Mouse (Mus musculus) intestine, embryonic 14.5 days (tissue): ENCODE results near the gene 5330417H12Rik. TPM values are rescaled to one million over a fixed set of nuclear protein-coding genes. Genes with fewer than 3 reads are reported as not detected.

Experiments used
- ATAC-seq: fragments of 200-750 bp; cut with Nextera tagmentation; replicated peaks from 2 replicates; pipeline ENCODE4 v1.8.0; 2017; ENCODE audit warnings: low read depth, moderate number of reproducible peaks, moderate TSS enrichment, moderate library complexity; ENCODE audit not compliant: low FRiP score, low TSS enrichment
- DNase-seq: peaks from one replicate; pipeline ENCODE4 v3.0.0-alpha.2; 2018; ENCODE audit warnings: low spot score
- H3K27ac ChIP-seq: fragments of 300-500 bp; sonication (generic); 2 replicates; pipeline ENCODE4 v1.5.1; 2014; ENCODE audit warnings: low read depth, mild to moderate bottlenecking, control low read depth
- H3K27me3 ChIP-seq: fragments of 300-500 bp; sonication (generic); replicated peaks from 2 replicates; pipeline ENCODE4 v1.6.1; 2014; ENCODE audit warnings: low read length, control low read depth; ENCODE audit not compliant: control insufficient read depth, insufficient read depth
- H3K36me3 ChIP-seq: fragments of 300-500 bp; sonication (generic); 2 replicates; pipeline ENCODE4 v1.6.1; 2014; ENCODE audit warnings: low read length, control low read depth; ENCODE audit not compliant: control insufficient read depth, insufficient read depth
- H3K4me1 ChIP-seq: fragments of 300-500 bp; sonication (generic); replicated peaks from 2 replicates; pipeline ENCODE4 v1.6.1; 2014; ENCODE audit warnings: low read length, control low read depth, mixed read lengths; ENCODE audit not compliant: control insufficient read depth, insufficient read depth
- H3K4me2 ChIP-seq: fragments of 300-500 bp; sonication (generic); 2 replicates; pipeline ENCODE4 v1.6.1; 2014; ENCODE audit warnings: low read length
- H3K4me3 ChIP-seq: fragments of 300-500 bp; sonication (generic); 2 replicates; pipeline ENCODE4 v1.5.1; 2014; ENCODE audit warnings: low read depth, low read length, control low read depth, mixed read lengths
- H3K9ac ChIP-seq: fragments of 300-500 bp; sonication (generic); 2 replicates; pipeline ENCODE4 v1.6.1; 2014; ENCODE audit warnings: mild to moderate bottlenecking, low read length
- H3K9me3 ChIP-seq: fragments of 300-500 bp; sonication (generic); 2 replicates; pipeline ENCODE4 v1.6.1; 2016; ENCODE audit warnings: low read length, control low read depth; ENCODE audit not compliant: control insufficient read depth
- whole genome bisulfite sequencing: fragments of 180-500 bp; shearing (Covaris S2); extraction: QIAGEN DNeasy Blood & Tissue Kit; methylation state at CpG from one replicate; pipeline ENCODE4 v1.1.7; 2014; 5-methylcytosine and 5-hydroxymethylcytosine counted together
- polyA plus RNA-seq: library from polyadenylated mRNA; unstranded; fragments of >200 nt; fragmentation: Nextera tagmentation; extraction: Ambion mirVana; gene quantifications from 2 replicates; pipeline ENCODE4 v1.2.1, GENCODE M21; 2014

5330417H12Rik gene
- polyA plus RNA-seq, 1 experiment from 2014 or later = not detected

DNA sequence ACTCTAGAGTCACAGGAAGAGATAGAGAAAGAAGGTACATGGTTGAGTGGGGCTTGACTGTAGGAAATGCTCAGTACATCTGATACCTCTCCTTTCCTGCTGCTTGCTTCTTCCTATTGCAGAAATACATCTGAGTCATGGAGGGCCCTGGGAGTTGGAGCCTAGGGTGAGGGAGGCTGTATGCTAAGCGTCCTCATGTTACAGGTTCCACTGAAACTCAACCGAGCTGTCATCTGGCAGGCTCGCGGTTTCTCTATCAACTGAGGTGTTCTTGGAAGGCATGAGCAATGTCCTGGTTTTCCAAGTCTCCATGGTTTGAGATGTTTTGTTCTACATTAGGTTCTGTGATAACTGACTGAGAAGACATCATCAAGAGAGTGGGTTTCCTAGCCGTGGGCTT lies 13.1 kb upstream of the 5330417H12Rik start:
- Histone ChIP-seq H3K27me3 (no peaks in the 10 kb centered on the region), H3K4me3 (no peak overlapping the region), H3K9ac (no peak overlapping the region), H3K27ac (no peak overlapping the region), H3K4me1 (no peaks in the 10 kb centered on the region), H3K36me3 (no peaks in the 10 kb centered on the region), H3K9me3 (no peaks in the 10 kb centered on the region), H3K4me2 (no peak overlapping the region)
- 87% methylated on average over 5 of the region's 5 CpGs for WGBS
- ATAC-seq = no peak
- no peak for DNase-seq

DNA sequence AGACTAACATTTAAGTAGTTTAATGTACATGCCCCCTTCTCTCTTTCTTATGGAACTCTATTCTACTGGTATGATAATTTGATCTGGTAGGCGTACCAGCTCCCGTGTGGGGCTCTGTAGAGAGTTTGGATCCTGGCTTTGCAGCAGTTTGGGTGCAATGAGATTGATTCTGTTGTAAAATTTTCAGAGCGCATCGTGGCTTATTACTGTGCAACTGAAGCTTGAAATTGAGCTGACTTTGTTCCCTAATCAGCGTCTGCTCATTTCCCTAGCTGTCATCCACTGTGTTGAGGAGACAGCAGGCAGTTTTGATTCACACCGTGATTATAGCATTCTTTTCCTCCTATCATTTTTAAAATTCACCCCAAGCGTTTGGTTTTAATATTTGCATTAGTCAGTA lies 12.4 kb upstream of the 5330417H12Rik start:
- ATAC-seq (no peak), DNase-seq (no peak)
- no peaks in the 10 kb centered on the region for H3K9me3 ChIP-seq
- no peak overlapping the region for H3K27ac ChIP-seq
- no peaks in the 10 kb centered on the region for H3K36me3 ChIP-seq
- WGBS = 89% methylated on average over 7 of the region's 7 CpGs
- H3K9ac ChIP-seq = no peak overlapping the region
- no peaks in the 10 kb centered on the region for H3K27me3 ChIP-seq
- H3K4me2 ChIP-seq = no peak overlapping the region
- no peaks in the 10 kb centered on the region for H3K4me1 ChIP-seq
- H3K4me3 ChIP-seq = no peak overlapping the region

DNA sequence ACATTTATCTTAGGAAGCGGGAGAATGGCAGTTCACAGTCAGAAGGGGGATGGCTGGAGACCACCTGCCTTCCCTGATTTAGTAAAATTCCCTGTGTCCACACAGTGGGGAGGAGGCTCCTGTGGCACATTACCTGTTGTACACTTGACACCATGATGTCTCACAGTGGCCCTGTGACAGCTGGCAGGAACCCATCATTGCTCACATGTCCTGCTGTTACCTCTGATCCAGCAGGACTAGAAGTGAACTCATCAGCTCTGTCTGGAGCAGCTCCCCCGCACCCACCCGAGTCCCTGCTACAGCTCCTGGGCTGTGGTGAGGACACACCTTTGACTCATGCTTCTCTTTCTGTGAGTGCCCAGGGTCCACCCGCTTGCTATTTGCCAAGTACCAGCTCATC lies 8.2 kb upstream of the 5330417H12Rik start:
- Histone ChIP-seq H3K36me3 (no peaks in the 10 kb centered on the region), H3K4me3 (no peak overlapping the region), H3K9ac (no peak overlapping the region), H3K4me2 (no peak overlapping the region), H3K27ac (no peak overlapping the region), H3K4me1 (no peaks in the 10 kb centered on the region), H3K27me3 (no peaks in the 10 kb centered on the region), H3K9me3 (no peaks in the 10 kb centered on the region)
- DNase-seq (no peak), ATAC-seq (no peak)
- 89% methylated on average over 4 of the region's 4 CpGs for WGBS

DNA sequence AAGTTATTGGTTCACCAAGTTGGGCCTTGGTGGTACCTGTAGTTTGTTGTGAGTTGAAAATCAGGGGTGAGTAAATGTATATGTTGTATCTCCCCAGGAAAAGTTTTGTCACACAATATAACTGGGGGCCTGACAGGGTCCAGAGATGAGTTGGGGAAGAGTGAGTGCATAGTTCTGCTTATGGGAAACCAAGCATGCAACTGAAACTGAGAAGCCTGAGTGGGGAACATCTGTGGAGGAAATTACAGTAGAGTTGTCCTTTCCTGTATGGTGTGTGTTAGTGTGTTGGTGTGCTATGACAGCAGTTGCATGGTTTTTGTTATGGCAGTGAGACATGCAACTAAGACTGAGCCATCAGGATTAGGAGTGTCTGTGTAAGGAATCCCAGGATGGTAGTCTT lies 3.4 kb upstream of the 5330417H12Rik start:
- Histone ChIP-seq H3K4me3 (no peak overlapping the region), H3K9me3 (no peaks in the 10 kb centered on the region), H3K9ac (no peak overlapping the region), H3K36me3 (no peaks in the 10 kb centered on the region), H3K27me3 (no peaks in the 10 kb centered on the region), H3K4me1 (no peaks in the 10 kb centered on the region), H3K27ac (no peak overlapping the region), H3K4me2 (no peak overlapping the region)
- no peak for DNase-seq
- ATAC-seq = no peak

DNA sequence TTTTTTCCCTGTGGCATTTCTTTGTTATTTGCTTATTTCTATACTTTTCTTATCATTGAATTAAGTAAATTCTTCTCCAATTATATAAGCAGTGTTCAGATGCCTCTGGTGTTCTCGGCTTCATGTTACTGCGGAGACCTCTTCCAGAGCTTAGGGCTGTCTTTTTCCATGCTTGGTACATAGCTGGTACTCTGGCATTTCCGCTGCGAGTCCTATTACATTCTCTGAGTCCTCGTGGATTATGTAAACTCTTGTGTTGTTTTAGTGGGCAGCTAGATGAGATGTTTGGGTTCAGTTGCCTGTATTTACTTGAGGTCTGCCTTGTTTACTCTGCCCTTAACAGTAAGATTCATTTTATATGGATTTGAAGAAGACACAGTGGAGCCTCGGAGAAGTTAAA lies 820 bp upstream of the 5330417H12Rik start:
- 38% methylated on average over 6 of the region's 6 CpGs for WGBS

DNA sequence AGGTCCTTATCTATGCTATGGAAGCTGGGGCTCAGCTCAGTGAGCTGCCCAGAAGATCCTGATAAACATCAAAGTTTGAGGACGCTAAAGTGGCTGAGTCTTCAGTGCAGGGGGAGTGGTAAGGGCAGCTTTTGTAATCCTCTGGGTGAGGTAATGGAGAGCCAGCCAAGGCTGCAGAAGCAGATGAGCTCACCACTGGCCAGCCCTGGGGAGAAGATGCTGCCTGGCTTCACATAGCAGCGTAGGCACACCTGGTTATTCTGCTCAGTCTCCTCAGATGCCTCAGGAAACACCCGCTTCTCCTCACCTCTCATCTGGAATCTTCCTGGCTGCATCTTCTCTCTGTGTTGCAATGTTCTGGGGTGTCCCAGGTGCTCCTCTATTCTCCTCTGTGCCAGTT lies 529 bp downstream of the 5330417H12Rik start:
- no peaks in the 10 kb centered on the region for H3K4me1 ChIP-seq
- no peak overlapping the region for H3K27ac ChIP-seq
- H3K4me2 ChIP-seq = no peak overlapping the region
- DNase-seq (no peak), ATAC-seq (no peak)
- no peaks in the 10 kb centered on the region for H3K36me3 ChIP-seq
- WGBS = 52% methylated on average over 3 of the region's 3 CpGs
- no peaks in the 10 kb centered on the region for H3K27me3 ChIP-seq
- no peak overlapping the region for H3K4me3 ChIP-seq
- no peaks in the 10 kb centered on the region for H3K9me3 ChIP-seq
- no peak overlapping the region for H3K9ac ChIP-seq

More for the DNA sequence above, 820 bp upstream of the 5330417H12Rik start:
- no peaks in the 10 kb centered on the region for H3K36me3 ChIP-seq
- no peaks in the 10 kb centered on the region for H3K4me1 ChIP-seq
- no peak for ATAC-seq
- no peak overlapping the region for H3K27ac ChIP-seq
- DNase-seq = no peak
- no peak overlapping the region for H3K4me2 ChIP-seq
- H3K9me3 ChIP-seq = no peaks in the 10 kb centered on the region
- H3K4me3 ChIP-seq = no peak overlapping the region
- no peaks in the 10 kb centered on the region for H3K27me3 ChIP-seq
- no peak overlapping the region for H3K9ac ChIP-seq

DNA sequence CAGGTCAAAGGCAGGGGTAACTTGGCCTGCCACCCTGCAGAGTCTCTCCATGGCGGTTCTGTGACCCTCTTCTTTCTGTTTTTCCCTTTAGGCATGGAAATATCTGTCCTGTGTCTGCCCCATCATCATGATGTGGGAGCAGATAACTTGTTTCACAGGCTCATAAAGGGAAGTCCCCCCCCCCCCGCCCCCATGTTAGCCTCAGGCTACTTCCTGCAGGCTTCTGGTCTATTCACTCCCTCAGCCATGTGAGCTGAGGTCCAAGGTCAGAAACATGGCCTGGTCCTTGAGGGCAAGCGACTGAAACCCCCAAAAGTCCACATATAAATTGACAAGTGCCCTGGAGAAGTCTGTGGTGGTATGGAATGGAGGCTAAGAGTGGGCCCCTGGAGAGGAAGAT lies 4.8 kb downstream of the 5330417H12Rik start:
- ATAC-seq (no peak), DNase-seq (no peak)
- no peaks in the 10 kb centered on the region for H3K27me3 ChIP-seq
- H3K27ac ChIP-seq = no peak overlapping the region
- no peak overlapping the region for H3K4me2 ChIP-seq
- no peaks in the 10 kb centered on the region for H3K4me1 ChIP-seq
- H3K9ac ChIP-seq = no peak overlapping the region
- no peaks in the 10 kb centered on the region for H3K9me3 ChIP-seq
- WGBS = 75% methylated on average over 3 of the region's 3 CpGs
- no peaks in the 10 kb centered on the region for H3K36me3 ChIP-seq
- H3K4me3 ChIP-seq = no peak overlapping the region

DNA sequence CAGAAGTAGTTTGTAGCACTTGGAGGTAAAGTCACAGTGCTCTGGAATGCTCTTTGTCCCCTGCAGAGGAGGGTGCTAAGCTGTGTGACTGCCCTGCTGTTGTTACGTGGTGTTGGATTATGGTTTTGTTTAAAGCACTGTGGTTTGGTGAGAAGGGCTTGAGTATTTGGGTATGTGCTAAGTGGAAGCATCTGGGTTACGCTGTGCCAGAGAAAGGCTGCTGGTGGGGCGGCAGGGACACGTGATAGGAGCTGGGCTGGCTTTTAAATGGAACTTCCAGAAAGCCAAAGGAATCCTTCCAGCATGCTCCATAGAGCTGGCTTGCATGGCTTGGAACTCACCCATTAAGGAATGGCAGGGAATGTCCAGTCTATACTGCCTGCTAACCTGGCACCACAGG lies 5.7 kb downstream of the 5330417H12Rik start:
- Histone ChIP-seq H3K4me1 (no peaks in the 10 kb centered on the region), H3K36me3 (no peaks in the 10 kb centered on the region), H3K9me3 (no peaks in the 10 kb centered on the region), H3K4me3 (no peak overlapping the region), H3K27me3 (no peaks in the 10 kb centered on the region), H3K4me2 (no peak overlapping the region), H3K27ac (no peak overlapping the region), H3K9ac (no peak overlapping the region)
- DNase-seq = no peak
- 0 out of 2 replicates have a peak, but pooled peaks have one; percentile 28 for ATAC-seq
- WGBS = 60% methylated on average over 4 of the region's 4 CpGs

DNA sequence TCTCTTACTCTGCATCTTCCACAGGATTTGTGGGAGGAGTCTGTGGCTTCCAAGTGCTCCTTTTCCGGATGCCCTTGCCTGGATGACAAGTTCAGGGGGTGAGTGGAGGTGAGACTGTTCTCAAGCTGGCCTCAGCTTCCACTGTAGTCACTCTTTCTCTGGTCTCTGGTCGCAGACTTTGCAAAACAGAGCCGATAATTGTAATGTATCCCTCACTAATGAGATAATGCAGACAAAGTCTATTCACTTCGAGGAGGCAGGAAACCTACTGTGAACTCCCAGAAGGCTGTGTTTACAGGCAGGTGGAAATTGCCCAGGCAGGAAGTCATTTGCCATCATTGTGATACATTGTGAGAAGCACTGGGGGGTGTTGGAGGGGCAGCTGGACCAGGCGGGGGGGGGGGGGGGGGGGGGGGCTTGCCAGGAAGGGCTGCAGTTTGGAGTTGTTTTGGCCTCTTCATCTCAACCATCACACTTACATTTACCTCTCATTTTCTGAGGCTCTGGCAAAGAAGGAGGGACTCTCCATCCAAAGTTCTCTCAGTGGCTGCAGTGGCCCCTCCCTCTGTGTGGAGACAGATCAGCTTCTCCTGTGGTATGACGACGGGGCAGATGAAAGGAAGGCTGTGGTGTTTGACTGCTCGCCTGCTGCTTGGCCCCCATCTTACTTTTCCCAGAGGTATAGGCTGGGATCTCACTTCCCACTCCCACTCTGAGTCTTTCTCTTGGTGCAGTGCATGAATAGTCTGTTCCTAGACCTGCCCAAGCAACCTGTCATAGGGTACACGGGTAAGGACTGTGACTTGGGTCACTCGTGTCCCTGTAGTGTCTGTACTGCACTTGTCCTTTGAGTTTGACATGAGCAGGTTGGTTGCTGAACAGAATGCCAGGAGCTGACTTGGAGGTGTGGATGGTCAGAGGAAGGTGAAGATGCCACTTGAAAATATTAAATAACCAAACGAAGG lies 6.7 kb downstream of the 5330417H12Rik start:
- no peak overlapping the region for H3K4me3 ChIP-seq
- no peaks in the 10 kb centered on the region for H3K27me3 ChIP-seq
- no peak overlapping the region for H3K4me2 ChIP-seq
- DNase-seq = no peak
- ATAC-seq = peak; percentile 34; the same call in 1 of the 2 replicates
- H3K4me1 ChIP-seq = no peaks in the 10 kb centered on the region
- H3K9me3 ChIP-seq = no peaks in the 10 kb centered on the region
- H3K9ac ChIP-seq = no peak overlapping the region
- 28% methylated on average over 11 of the region's 11 CpGs for WGBS
- H3K27ac ChIP-seq = no peak overlapping the region
- H3K36me3 ChIP-seq = no peaks in the 10 kb centered on the region
